Mouse (Mus musculus) midbrain, embryonic 13.5 days (tissue): Measurements from ENCODE around the gene Btbd11. TPM values are rescaled to one million over a fixed set of nuclear protein-coding genes. Genes with fewer than 3 reads are reported as not detected.

ENCODE experiments used
- ATAC-seq: fragments of 200-750 bp; cut with Nextera tagmentation; 2 replicates; pipeline ENCODE4 v1.8.0; 2017; ENCODE audit warnings: mild to moderate bottlenecking, moderate TSS enrichment, moderate library complexity
- H3K27ac ChIP-seq: fragments of 300-500 bp; sonication (generic); 2 replicates; pipeline ENCODE4 v1.5.1; 2015; ENCODE audit warnings: inconsistent platforms, mild to moderate bottlenecking, moderate library complexity
- H3K27me3 ChIP-seq: fragments of 300-500 bp; sonication (generic); 2 replicates; pipeline ENCODE4 v1.6.1; 2015; ENCODE audit warnings: mild to moderate bottlenecking, inconsistent platforms
- H3K36me3 ChIP-seq: fragments of 300-500 bp; sonication (generic); 2 replicates; pipeline ENCODE4 v1.6.1; 2015; ENCODE audit warnings: mild to moderate bottlenecking, inconsistent platforms
- H3K4me1 ChIP-seq: fragments of 300-500 bp; sonication (generic); replicated peaks from 2 replicates; pipeline ENCODE4 v1.6.1; 2015; ENCODE audit warnings: inconsistent platforms
- H3K4me2 ChIP-seq: fragments of 300-500 bp; sonication (generic); replicated peaks from 2 replicates; pipeline ENCODE4 v1.6.1; 2015; ENCODE audit warnings: moderate library complexity, mild to moderate bottlenecking, inconsistent platforms
- H3K4me3 ChIP-seq: fragments of 300-500 bp; sonication (generic); replicated peaks from 2 replicates; pipeline ENCODE4 v1.5.1; 2015; ENCODE audit warnings: mild to moderate bottlenecking, inconsistent platforms
- H3K9ac ChIP-seq: fragments of 300-500 bp; sonication (generic); replicated peaks from 2 replicates; pipeline ENCODE4 v1.6.1; 2015; ENCODE audit warnings: mild to moderate bottlenecking, inconsistent platforms
- H3K9me3 ChIP-seq: fragments of 300-500 bp; sonication (generic); 2 replicates; pipeline ENCODE4 v1.6.1; 2016; ENCODE audit warnings: mild to moderate bottlenecking, inconsistent platforms
- WGBS: fragments of 180-500 bp; shearing (Covaris S2); methylation state at CpG from one replicate; pipeline ENCODE4 v1.1.7; 2015; 5-methylcytosine and 5-hydroxymethylcytosine counted together
- polyA plus RNA-seq: library from polyadenylated mRNA; unstranded; fragments of >200 nt; fragmentation: Nextera tagmentation; extraction: Ambion mirVana; gene quantifications from 2 replicates; pipeline ENCODE4 v1.2.1, GENCODE M21; 2015

Btbd11 gene
- polyA plus RNA-seq, 1 experiment from 2014 or later, result 10.7 TPM

DNA sequence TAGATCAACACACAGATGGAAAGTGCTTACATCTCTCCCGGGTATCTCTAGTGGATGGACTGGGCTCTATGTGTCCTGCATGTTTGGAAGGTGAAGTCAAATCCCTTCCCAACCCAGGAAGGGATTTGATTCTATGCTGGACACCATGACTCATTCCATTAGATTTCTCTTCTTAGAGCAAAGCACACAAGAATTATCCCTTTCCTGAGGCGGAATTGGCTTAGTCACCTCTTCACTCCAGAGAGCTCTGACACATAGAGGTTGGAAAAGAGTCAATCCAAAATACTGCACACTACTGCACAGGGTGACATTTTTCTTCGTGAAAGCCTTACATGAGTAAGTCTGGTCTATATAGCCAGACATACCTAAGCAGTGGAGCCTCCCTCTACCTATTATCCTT lies 99.8 kb downstream of the Btbd11 start:
- Histone ChIP-seq H3K27ac (no peak overlapping the region), H3K4me2 (no peak overlapping the region), H3K9me3 (no peaks in the 10 kb centered on the region), H3K4me1 (peaks cover 16% of the 10 kb centered on the region), H3K9ac (no peak overlapping the region), H3K4me3 (no peak overlapping the region), H3K27me3 (no peaks in the 10 kb centered on the region), H3K36me3 (no peaks in the 10 kb centered on the region)
- 93% methylated on average over 3 of the region's 3 CpGs for WGBS
- no peak for ATAC-seq

DNA sequence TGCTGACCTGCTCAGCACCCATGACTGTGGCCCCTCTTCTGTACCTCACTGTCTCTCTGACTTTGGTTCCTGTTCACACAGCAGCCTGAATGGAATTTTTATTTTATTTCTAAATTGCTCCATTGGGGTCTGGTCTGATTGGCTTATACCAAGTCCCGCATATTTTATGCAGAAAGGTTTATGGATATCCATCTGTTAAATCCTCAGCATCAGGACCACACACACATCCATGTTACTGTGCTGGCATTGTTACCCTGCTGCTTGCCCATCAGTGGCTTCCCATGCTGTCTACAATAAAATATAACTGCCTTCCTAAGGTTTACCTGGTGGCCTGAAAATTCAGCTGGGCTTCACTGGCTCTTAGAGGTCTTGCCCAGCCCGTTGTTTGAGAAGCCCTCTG lies 106.0 kb downstream of the Btbd11 start:
- no peak overlapping the region for H3K27ac ChIP-seq
- H3K4me3 ChIP-seq, result no peak overlapping the region
- H3K9me3 ChIP-seq, result no peaks in the 10 kb centered on the region
- ATAC-seq, result no peak
- H3K4me1 ChIP-seq, result no peaks in the 10 kb centered on the region
- no peak overlapping the region for H3K9ac ChIP-seq
- H3K4me2 ChIP-seq, result no peak overlapping the region
- H3K36me3 ChIP-seq, result no peaks in the 10 kb centered on the region
- H3K27me3 ChIP-seq, result no peaks in the 10 kb centered on the region
- WGBS, result 94% methylated on average over 2 of the region's 2 CpGs

- H3K36me3 ChIP-seq, result no peaks in the 10 kb centered on the region
- no peak overlapping the region for H3K4me3 ChIP-seq
- WGBS, result 93% methylated on average over 8 of the region's 8 CpGs
- H3K9me3 ChIP-seq, result no peaks in the 10 kb centered on the region
- no peak overlapping the region for H3K27ac ChIP-seq
- ATAC-seq, result no peak
- H3K27me3 ChIP-seq, result no peaks in the 10 kb centered on the region
- H3K4me2 ChIP-seq, result no peak overlapping the region
- H3K9ac ChIP-seq, result no peak overlapping the region
- H3K4me1 ChIP-seq, result no peaks in the 10 kb centered on the region
These were observed 109.7 kb downstream of the Btbd11 start for GRCm38 (mm10) chr10:85496358-85496757.

DNA sequence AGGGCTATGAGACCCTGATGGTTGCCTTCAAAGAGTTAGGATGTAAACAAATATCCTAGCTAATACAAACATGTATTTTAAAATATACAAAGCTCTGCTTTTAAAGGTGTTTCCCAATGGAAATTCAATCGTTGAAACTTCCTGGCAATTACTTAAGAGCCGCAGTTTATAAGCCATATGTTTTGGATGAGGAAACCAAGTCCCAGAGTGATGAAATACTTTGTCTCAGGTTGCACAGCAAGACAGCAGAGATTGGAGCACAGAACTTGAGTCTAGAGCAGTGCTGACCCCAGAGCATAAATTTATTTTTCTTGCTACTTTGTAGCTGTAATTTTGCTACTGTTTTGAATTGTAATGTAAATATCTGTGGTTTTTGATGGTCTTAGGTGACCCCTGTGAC lies 110.4 kb downstream of the Btbd11 start:
- ATAC-seq, result no peak
- Histone ChIP-seq H3K27me3 (no peaks in the 10 kb centered on the region), H3K9me3 (no peaks in the 10 kb centered on the region), H3K27ac (no peak overlapping the region), H3K4me1 (no peaks in the 10 kb centered on the region), H3K4me3 (no peak overlapping the region), H3K9ac (no peak overlapping the region), H3K36me3 (no peaks in the 10 kb centered on the region), H3K4me2 (no peak overlapping the region)
- 92% methylated on average over 2 of the region's 2 CpGs for WGBS

DNA sequence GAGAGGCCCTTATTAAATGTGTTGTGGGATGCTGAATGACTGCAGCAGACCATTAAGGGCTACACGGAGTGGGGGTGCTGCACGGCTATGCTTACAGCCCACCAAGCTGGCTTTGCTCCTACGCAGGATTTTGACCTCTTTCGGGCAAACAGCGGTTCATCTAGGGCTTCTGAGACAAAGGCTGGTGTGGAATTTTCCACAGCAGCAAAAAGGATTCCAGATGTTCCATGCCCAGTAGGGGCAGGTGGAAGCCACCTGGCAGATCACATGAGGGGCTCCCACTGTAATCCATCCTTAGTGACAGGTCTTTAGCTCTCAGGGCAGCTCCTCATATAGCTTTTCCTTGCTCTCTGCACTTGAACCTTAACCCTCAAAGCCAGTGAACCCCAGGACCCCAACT lies 111.3 kb downstream of the Btbd11 start:
- no peak overlapping the region for H3K4me3 ChIP-seq
- WGBS, result 91% methylated on average over 5 of the region's 5 CpGs
- no peaks in the 10 kb centered on the region for H3K27me3 ChIP-seq
- no peaks in the 10 kb centered on the region for H3K36me3 ChIP-seq
- ATAC-seq, result no peak
- H3K4me1 ChIP-seq, result no peaks in the 10 kb centered on the region
- H3K27ac ChIP-seq, result no peak overlapping the region
- no peak overlapping the region for H3K4me2 ChIP-seq
- no peaks in the 10 kb centered on the region for H3K9me3 ChIP-seq
- no peak overlapping the region for H3K9ac ChIP-seq

DNA sequence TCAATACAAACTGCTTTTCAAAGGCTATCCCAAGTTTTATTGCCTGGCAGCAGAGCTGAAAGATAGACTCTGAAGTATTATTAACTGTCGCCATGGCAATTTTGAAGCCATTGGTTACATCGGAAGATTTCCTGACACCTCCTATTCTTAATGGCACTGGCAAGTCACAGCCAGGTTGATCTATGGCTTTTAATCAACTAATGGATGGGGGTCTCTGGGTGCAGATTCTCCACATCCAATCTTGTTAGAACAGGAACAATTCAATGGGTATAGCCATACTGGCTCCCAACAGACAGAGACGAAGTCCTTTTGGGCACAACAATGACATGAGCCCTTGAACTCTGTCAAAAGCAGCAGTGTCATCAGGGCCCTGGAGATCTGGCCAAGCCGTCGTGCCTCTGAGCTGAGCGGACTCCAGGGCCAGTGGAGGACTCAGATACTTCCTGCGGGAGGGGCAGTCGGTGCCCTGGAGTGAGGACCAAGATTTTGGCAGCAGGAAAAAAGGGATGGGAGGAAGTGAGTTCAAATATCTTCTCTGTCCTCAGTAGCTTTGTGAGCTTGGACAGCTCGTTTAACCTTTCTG lies 114.0 kb downstream of the Btbd11 start:
- Histone ChIP-seq H3K27ac (no peak overlapping the region), H3K9me3 (no peaks in the 10 kb centered on the region), H3K9ac (no peak overlapping the region), H3K4me1 (no peaks in the 10 kb centered on the region), H3K27me3 (no peaks in the 10 kb centered on the region), H3K4me3 (no peak overlapping the region), H3K36me3 (no peaks in the 10 kb centered on the region), H3K4me2 (no peak overlapping the region)
- WGBS, result 66% methylated on average over 9 of the region's 9 CpGs
- ATAC-seq, result peak; percentile 47; the same call in 1 of the 2 replicates

GRCm38 (mm10) chr10:85501966-85502566 lies 115.5 kb downstream of the Btbd11 start:
- no peaks in the 10 kb centered on the region for H3K4me1 ChIP-seq
- H3K9ac ChIP-seq, result no peak overlapping the region
- H3K27ac ChIP-seq, result no peak overlapping the region
- H3K4me2 ChIP-seq, result no peak overlapping the region
- no peaks in the 10 kb centered on the region for H3K36me3 ChIP-seq
- no peak for ATAC-seq
- H3K9me3 ChIP-seq, result no peaks in the 10 kb centered on the region
- 68% methylated on average over 5 of the region's 5 CpGs for WGBS
- H3K4me3 ChIP-seq, result no peak overlapping the region
- no peaks in the 10 kb centered on the region for H3K27me3 ChIP-seq

- H3K27ac ChIP-seq, result no peak overlapping the region
- H3K9ac ChIP-seq, result no peak overlapping the region
- no peak overlapping the region for H3K4me2 ChIP-seq
- no peaks in the 10 kb centered on the region for H3K27me3 ChIP-seq
- no peaks in the 10 kb centered on the region for H3K36me3 ChIP-seq
- 75% methylated on average over 9 of the region's 9 CpGs for whole genome bisulfite sequencing
- no peak for ATAC-seq
- no peaks in the 10 kb centered on the region for H3K9me3 ChIP-seq
- no peaks in the 10 kb centered on the region for H3K4me1 ChIP-seq
- H3K4me3 ChIP-seq, result no peak overlapping the region
These were observed 116.0 kb downstream of the Btbd11 start for GRCm38 (mm10) chr10:85502656-85503055.

- ATAC-seq, result no peak
- Histone ChIP-seq H3K9me3 (no peaks in the 10 kb centered on the region), H3K4me1 (no peaks in the 10 kb centered on the region), H3K27me3 (no peaks in the 10 kb centered on the region), H3K4me2 (no peak overlapping the region), H3K4me3 (no peak overlapping the region), H3K9ac (no peak overlapping the region), H3K36me3 (no peaks in the 10 kb centered on the region), H3K27ac (no peak overlapping the region)
- WGBS, result 87% methylated on average over 7 of the region's 7 CpGs
These were observed 116.8 kb downstream of the Btbd11 start for GRCm38 (mm10) chr10:85503453-85503852.

DNA sequence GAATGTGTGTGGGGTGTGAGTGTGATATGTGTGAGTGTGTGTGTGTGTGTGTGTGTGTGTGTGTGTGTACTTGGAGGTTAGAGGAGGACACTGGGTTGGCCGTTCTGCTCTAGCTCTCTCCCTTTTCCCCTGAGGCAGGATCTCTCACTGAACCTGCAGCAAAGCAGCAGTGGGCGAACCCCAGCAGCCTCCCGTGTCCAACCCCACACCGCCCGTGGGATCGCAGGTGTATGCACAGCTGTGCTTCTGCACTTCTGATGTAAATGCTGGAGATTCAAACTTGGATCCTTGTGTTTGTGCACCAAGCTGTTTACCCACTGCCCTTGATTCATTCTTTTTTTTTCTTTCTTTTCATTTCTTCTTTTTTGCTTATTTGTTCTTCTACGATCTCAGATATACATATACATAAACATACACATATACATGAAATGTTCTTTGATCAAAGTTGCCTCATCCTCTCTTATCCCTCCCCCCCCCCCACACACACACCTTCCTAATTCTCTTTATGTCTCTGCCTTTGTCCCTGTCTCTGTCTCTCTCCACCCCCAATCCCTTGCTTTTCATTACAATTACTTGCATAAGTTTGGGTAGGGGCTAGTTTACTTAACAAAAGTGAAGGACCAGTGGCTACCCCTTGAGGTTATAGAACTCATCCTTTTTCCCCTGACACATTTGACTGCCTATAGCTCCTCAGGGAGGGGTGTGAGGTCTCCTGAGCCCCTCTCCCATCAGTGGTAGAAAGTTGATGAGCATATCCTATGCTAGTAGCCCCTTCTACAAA lies 120.8 kb downstream of the Btbd11 start:
- peaks cover 5% of the 10 kb centered on the region; the same call in 1 of the 2 replicates for H3K4me1 ChIP-seq
- H3K27me3 ChIP-seq, result no peaks in the 10 kb centered on the region
- H3K36me3 ChIP-seq, result no peaks in the 10 kb centered on the region
- H3K9ac ChIP-seq, result no peak overlapping the region
- no peak overlapping the region for H3K4me3 ChIP-seq
- no peak overlapping the region for H3K27ac ChIP-seq
- H3K4me2 ChIP-seq, result no peak overlapping the region
- no peak for ATAC-seq
- no peaks in the 10 kb centered on the region for H3K9me3 ChIP-seq
- WGBS, result 59% methylated on average over 6 of the region's 7 CpGs

DNA sequence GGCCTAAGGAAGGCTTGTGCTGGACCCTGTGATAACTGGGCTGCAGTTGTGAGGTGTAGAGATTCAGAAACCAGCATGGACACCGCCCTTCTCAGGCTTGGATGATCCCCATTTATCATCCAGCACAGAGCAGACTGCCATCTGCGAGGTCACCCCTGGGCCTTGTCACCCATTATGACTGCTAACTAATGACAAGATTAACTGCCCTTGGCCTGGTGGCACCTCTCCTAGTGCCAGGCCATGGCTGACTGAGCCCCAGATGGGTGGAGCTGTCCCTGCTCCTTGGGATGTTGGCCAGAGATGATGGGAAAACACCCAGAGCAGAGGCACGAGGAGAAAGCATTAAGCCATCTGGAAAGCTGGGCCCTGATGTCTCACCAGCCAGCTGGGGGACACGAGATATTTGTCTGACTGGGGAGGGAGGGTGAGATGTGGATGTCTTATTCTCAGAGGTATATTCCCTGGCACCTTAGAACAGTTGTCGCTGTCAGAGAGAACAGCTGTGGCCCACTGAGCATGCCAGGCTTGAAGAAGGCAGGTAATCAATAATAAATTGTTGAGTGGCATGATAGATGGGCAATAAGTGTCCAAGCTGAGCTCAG lies 121.7 kb downstream of the Btbd11 start:
- H3K27me3 ChIP-seq, result no peaks in the 10 kb centered on the region
- H3K36me3 ChIP-seq, result no peaks in the 10 kb centered on the region
- H3K4me3 ChIP-seq, result no peak overlapping the region
- no peaks in the 10 kb centered on the region for H3K9me3 ChIP-seq
- no peak overlapping the region for H3K27ac ChIP-seq
- no peak overlapping the region for H3K9ac ChIP-seq
- peaks cover 5% of the 10 kb centered on the region; the same call in 1 of the 2 replicates for H3K4me1 ChIP-seq
- no peak overlapping the region for H3K4me2 ChIP-seq
- no peak for ATAC-seq
- WGBS, result 73% methylated on average over 5 of the region's 5 CpGs

- Histone ChIP-seq H3K4me1 (peaks cover 5% of the 10 kb centered on the region; the same call in 1 of the 2 replicates), H3K9ac (no peak overlapping the region), H3K4me2 (no peak overlapping the region), H3K4me3 (no peak overlapping the region), H3K36me3 (no peaks in the 10 kb centered on the region), H3K9me3 (no peaks in the 10 kb centered on the region), H3K27me3 (no peaks in the 10 kb centered on the region), H3K27ac (no peak overlapping the region)
- ATAC-seq, result no peak
- WGBS, result 93% methylated on average over 1 of the region's 1 CpGs
These were observed 122.4 kb downstream of the Btbd11 start for GRCm38 (mm10) chr10:85509000-85509399.
